Mouse (Mus musculus) hindbrain, postnatal 0 days (tissue): ENCODE results near the gene Kcnd3. TPM values are rescaled to one million over a fixed set of nuclear protein-coding genes. Genes with fewer than 3 reads are reported as not detected.

Experiments
- ATAC-seq: fragments of 200-750 bp; cut with Nextera tagmentation; 2 replicates; pipeline ENCODE4 v1.8.0; 2017; ENCODE audit warnings: mild to moderate bottlenecking, moderate TSS enrichment, moderate library complexity
- DNase-seq: peaks from one replicate; pipeline ENCODE4 v3.0.0-alpha.2; 2015; ENCODE audit warnings: low spot score
- H3K27ac ChIP-seq: fragments of 300-500 bp; sonication (generic); 2 replicates; pipeline ENCODE4 v1.5.1; 2014; ENCODE audit warnings: mild to moderate bottlenecking
- H3K27me3 ChIP-seq: fragments of 300-500 bp; sonication (generic); 2 replicates; pipeline ENCODE4 v1.6.1; 2014; ENCODE audit warnings: low read length, mixed read lengths; ENCODE audit not compliant: insufficient read depth
- H3K36me3 ChIP-seq: fragments of 300-500 bp; sonication (generic); 2 replicates; pipeline ENCODE4 v1.6.1; 2014; ENCODE audit warnings: low read length, mixed read lengths; ENCODE audit not compliant: insufficient read depth
- H3K4me1 ChIP-seq: fragments of 300-500 bp; sonication (generic); 2 replicates; pipeline ENCODE4 v1.6.1; 2014; ENCODE audit warnings: antibody characterized with exemption, low read length, mixed read lengths; ENCODE audit not compliant: insufficient read depth
- H3K4me2 ChIP-seq: fragments of 300-500 bp; sonication (generic); 2 replicates; pipeline ENCODE4 v1.6.1; 2014; ENCODE audit warnings: low read depth, mild to moderate bottlenecking, low read length, moderate library complexity, mixed read lengths
- H3K4me3 ChIP-seq: fragments of 300-500 bp; sonication (generic); 2 replicates; pipeline ENCODE4 v1.5.1; 2014; ENCODE audit warnings: low read length
- H3K9ac ChIP-seq: fragments of 300-500 bp; sonication (generic); replicated peaks from 2 replicates; pipeline ENCODE4 v1.6.1; 2014; ENCODE audit warnings: mild to moderate bottlenecking, low read length, moderate library complexity, mixed read lengths
- H3K9me3 ChIP-seq: fragments of 300-500 bp; sonication (generic); 2 replicates; pipeline ENCODE4 v1.6.1; 2016; ENCODE audit warnings: low read length, mixed read lengths
- CTCF ChIP-seq: IDR thresholded peaks from 2 replicates; pipeline ENCODE4 v1.5.1; 2016; ENCODE audit warnings: antibody characterized with exemption, control low read depth, low read depth
- WGBS: fragments of 180-500 bp; shearing (Covaris S2); extraction: QIAGEN DNeasy Blood & Tissue Kit; methylation state at CpG from one replicate; pipeline ENCODE4 v1.1.7; 2014; 5-methylcytosine and 5-hydroxymethylcytosine counted together
- polyA plus RNA-seq: library from polyadenylated mRNA; unstranded; fragments of >200 nt; fragmentation: Nextera tagmentation; extraction: Ambion mirVana; gene quantifications from 2 replicates; pipeline ENCODE4 v1.2.1, GENCODE M21; 2015
- total RNA-seq: library from RNA; depleted of rRNA; stranded (reverse); fragments of >200 nt; gene quantifications from 2 replicates; pipeline ENCODE4 v1.2.3, GENCODE M21; 2014

Kcnd3 gene
- total and polyA plus RNA-seq, 2 experiments from 2014 or later = 8.6 to 71.8 TPM

- under 1% methylated on average over 42 of the region's 60 CpGs for WGBS
- H3K36me3 ChIP-seq = no peaks in the 10 kb centered on the region
- H3K4me3 ChIP-seq = peak overlapping the region; percentile 64
- peak overlapping the region; percentile 84 for H3K9ac ChIP-seq
- peaks cover 13% of the 10 kb centered on the region for H3K4me1 ChIP-seq
- H3K4me2 ChIP-seq = peak overlapping the region; percentile 90
- peak overlapping the region; percentile 90 for H3K27ac ChIP-seq
- DNase-seq = peak; percentile 64
- no peaks in the 10 kb centered on the region for H3K9me3 ChIP-seq
- H3K27me3 ChIP-seq = no peaks in the 10 kb centered on the region
- TF ChIP-seq CTCF = no peak; the same call in 1 of the 2 replicates
- peak; percentile 37 for ATAC-seq
These were observed 555 bp downstream of the Kcnd3 start for GRCm38 (mm10) chr3:105452556-105453213.

- under 1% methylated on average over 19 of the region's 19 CpGs for WGBS
- no peak; the same call in 1 of the 2 replicates for TF ChIP-seq CTCF
- Histone ChIP-seq H3K4me2 (peak overlapping the region; percentile 90), H3K4me1 (peaks cover 13% of the 10 kb centered on the region), H3K27ac (0 out of 2 replicates have a peak overlapping the region, but pooled peaks have one; percentile 90), H3K36me3 (no peaks in the 10 kb centered on the region), H3K9ac (peak overlapping the region; percentile 84), H3K9me3 (no peaks in the 10 kb centered on the region), H3K4me3 (peak overlapping the region; percentile 64), H3K27me3 (no peaks in the 10 kb centered on the region)
- peak; percentile 41 for DNase-seq
- ATAC-seq = no peak
These were observed 1.3 kb downstream of the Kcnd3 start for GRCm38 (mm10) chr3:105453214-105453950.

GRCm38 (mm10) chr3:105457657-105458056 lies 5.5 kb downstream of the Kcnd3 start:
- DNase-seq = no peak
- peaks cover 13% of the 10 kb centered on the region; the same call in 1 of the 2 replicates for H3K4me1 ChIP-seq
- peaks cover 10% of the 10 kb centered on the region for H3K36me3 ChIP-seq
- no peak for ATAC-seq
- H3K4me3 ChIP-seq = no peak overlapping the region
- H3K4me2 ChIP-seq = no peak overlapping the region
- H3K27me3 ChIP-seq = no peaks in the 10 kb centered on the region
- no peaks in the 10 kb centered on the region for H3K9me3 ChIP-seq
- WGBS = 79% methylated on average over 4 of the region's 4 CpGs
- H3K9ac ChIP-seq = no peak overlapping the region
- H3K27ac ChIP-seq = no peak overlapping the region
- TF ChIP-seq CTCF = no peak

GRCm38 (mm10) chr3:105466538-105466937 lies 14.4 kb downstream of the Kcnd3 start:
- WGBS = 79% methylated on average over 8 of the region's 8 CpGs

GRCm38 (mm10) chr3:105472564-105472963 lies 20.4 kb downstream of the Kcnd3 start:
- no peak for TF ChIP-seq CTCF
- no peak overlapping the region for H3K27ac ChIP-seq
- no peak overlapping the region for H3K4me3 ChIP-seq
- WGBS = 78% methylated on average over 1 of the region's 1 CpGs
- no peak for DNase-seq
- ATAC-seq = peak; percentile 30; the same call in 1 of the 2 replicates
- no peak overlapping the region for H3K4me2 ChIP-seq
- H3K9ac ChIP-seq = no peak overlapping the region
- H3K27me3 ChIP-seq = no peaks in the 10 kb centered on the region
- H3K9me3 ChIP-seq = no peaks in the 10 kb centered on the region
- H3K36me3 ChIP-seq = no peaks in the 10 kb centered on the region
- H3K4me1 ChIP-seq = no peaks in the 10 kb centered on the region

More at GRCm38 (mm10) chr3:105466538-105466937, 14.4 kb downstream of the Kcnd3 start:
- DNase-seq (no peak), ATAC-seq (no peak)
- Histone ChIP-seq H3K27ac (no peak overlapping the region), H3K27me3 (no peaks in the 10 kb centered on the region), H3K4me2 (no peak overlapping the region), H3K9ac (no peak overlapping the region), H3K4me1 (peaks cover 14% of the 10 kb centered on the region; the same call in 1 of the 2 replicates), H3K36me3 (no peaks in the 10 kb centered on the region), H3K4me3 (no peak overlapping the region), H3K9me3 (no peaks in the 10 kb centered on the region)
- TF ChIP-seq CTCF = no peak

- TF ChIP-seq CTCF = no peak
- peak; percentile 69 for ATAC-seq
These were observed 24.3 kb downstream of the Kcnd3 start for GRCm38 (mm10) chr3:105476408-105476807.

More at GRCm38 (mm10) chr3:105476408-105476807, 24.3 kb downstream of the Kcnd3 start:
- H3K9me3 ChIP-seq = no peaks in the 10 kb centered on the region
- H3K4me2 ChIP-seq = no peak overlapping the region
- peak; percentile 81 for DNase-seq
- no peaks in the 10 kb centered on the region for H3K27me3 ChIP-seq
- H3K27ac ChIP-seq = no peak overlapping the region
- no peak overlapping the region for H3K4me3 ChIP-seq
- 29% methylated on average over 1 of the region's 1 CpGs for WGBS
- H3K4me1 ChIP-seq = peaks cover 5% of the 10 kb centered on the region
- H3K9ac ChIP-seq = no peak overlapping the region
- H3K36me3 ChIP-seq = no peaks in the 10 kb centered on the region
